Mouse (Mus musculus) duodenum, adult 2 months (tissue): ENCODE results near the gene Gm11549. TPM values are rescaled to one million over a fixed set of nuclear protein-coding genes. Genes with fewer than 3 reads are reported as not detected.

Experiments
- polyA plus RNA-seq: library from polyadenylated mRNA; depleted of rRNA; stranded (reverse); fragments of >200 nt; gene quantifications from 2 replicates; pipeline ENCODE4 v1.2.3, GENCODE M21; 2012; ENCODE audit warnings: low replicate concordance; rRNA removed

Gene Gm11549
- polyA plus RNA-seq = 0.04 TPM in 1 of 2 replicates, not detected in the other

DNA sequence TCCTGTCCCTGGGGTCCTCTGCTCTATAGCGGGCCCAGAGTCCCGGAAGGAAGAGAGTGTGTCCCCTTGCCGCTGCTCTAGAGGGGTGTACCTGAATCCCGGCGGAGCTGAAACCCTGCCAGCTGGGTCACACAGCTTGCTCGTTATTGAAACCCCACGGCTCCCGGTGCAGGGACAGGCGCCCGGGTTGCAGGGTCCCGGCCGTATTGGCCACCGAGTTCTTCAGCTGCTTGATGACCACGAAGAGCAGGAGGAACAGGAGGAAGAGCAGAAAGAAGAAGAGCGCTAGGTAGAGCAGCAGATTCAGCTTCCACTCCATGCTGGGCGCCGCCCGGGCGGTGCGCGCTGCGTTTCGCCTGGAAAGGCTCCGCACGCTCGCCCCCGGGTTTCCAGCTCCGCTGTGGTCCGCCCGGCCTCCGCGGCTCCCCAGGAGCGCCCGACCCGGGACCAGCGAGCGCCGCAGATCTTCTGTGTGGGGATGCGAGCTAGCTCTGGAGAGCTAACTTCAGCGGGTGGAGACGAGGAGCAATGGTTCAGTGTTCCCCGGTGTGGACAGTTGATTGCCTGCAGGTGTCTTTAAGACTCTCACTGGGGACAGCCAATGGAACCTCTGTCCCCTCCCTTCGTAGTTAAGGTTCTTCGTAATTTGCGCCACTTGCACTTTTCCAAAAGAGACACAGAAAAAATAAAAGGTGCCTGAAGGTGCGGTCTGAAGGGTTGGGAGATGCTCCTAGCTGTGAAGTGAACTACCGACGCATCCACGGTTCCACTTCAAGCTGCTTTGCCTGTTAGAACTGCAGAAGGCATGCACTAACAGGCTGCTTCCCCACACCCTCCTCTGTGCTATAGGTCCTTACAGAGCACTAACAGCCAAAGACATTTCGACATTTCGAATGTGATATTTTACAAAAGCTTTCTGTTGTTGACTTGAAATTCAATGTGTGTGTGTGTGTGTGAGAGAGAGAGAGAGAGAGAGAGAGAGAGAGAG, at the start of gene Gm11549:
Gene Gm11549 (minus strand): TSS at position 741 of the 988 bp plus-strand sequence.

DNA sequence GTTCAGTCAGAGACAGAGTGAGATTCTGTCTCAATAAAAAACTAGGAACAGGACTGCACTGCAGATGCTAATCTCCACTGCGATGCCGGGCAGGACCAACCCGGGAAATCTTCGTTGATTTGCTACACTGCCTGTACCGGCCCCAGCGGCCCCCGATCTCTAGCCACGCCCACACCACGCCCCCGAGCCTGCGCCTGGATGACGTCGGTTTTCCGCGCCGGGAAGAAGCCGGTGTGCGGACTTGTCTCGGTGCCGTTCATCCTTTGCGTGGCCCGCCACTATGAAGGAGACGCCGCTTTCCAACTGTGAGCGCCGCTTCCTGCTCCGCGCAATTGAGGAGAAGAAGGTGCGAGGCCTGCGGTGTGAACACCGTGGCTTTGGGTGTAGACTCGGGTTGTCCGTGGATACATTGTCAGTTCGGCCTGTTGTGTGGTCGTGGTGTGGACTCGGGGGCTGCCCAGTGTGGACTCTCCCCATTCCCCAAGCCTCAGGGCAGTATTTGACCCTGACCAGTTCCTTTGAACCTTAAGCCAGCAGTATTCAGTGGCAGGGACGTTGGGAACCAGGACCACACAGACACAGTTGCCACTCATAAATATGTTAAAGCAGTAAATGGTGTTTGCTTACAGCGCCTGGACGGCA, 30.9 kb upstream of the Gm11549 start, which contains the start of gene Exosc9:
Gene Exosc9 (plus strand): TSS at position 201 of the 642 bp plus-strand sequence.

DNA sequence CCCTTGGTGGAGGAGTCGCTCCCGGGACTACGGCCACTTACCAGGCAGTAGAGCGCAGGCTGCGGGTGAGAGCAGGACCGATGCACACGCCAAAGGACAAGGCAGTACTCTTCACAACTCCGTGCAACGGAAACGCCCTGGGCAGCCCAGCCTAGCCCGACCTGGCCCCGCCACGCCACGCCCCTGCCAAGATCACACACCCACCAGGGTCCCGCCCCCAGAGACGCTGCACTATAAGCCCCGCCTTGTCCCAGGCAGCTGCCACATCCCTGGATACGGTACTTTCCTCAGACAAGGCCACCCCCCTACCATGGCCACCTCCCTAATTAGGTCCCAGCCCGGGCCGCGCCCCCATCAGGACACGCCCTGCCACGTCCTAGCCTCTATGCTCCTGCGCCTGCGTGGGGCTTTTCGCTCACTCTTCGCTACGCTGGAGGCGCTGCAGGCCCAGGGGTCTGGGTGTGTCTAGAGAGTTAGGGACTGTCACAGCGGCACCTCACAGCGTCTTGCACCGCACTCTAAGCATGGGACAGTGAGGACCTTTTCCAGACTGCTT, 46.0 kb downstream of the Gm11549 start, which contains the start of the genes Anxa5 and 1810062G17Rik:
Gene Anxa5 (minus strand): TSS at position 363 of the 556 bp plus-strand sequence.
Gene 1810062G17Rik (plus strand): TSS at position 406 of the 556 bp plus-strand sequence.

Other genes starting within 250 kb of the Gm11549 start
- 114 and 131 TPM in 2 replicates for gene Anxa5, start 45.9 kb downstream of the Gm11549 start, polyA plus RNA-seq
- gene 1810062G17Rik, start 45.9 kb downstream of the Gm11549 start, polyA plus RNA-seq = 1.1 TPM in 1 of 2 replicates, not detected in the other
- gene Exosc9, start 30.8 kb upstream of the Gm11549 start, polyA plus RNA-seq = 2.7 and 2.8 TPM in 2 replicates
- 48.4 and 58.5 TPM in 2 replicates for gene Ccna2, start 50.3 kb upstream of the Gm11549 start, polyA plus RNA-seq
- gene Bbs7, start 91.7 kb upstream of the Gm11549 start, polyA plus RNA-seq = 0.04 and 0.20 TPM in 2 replicates
- 0.52 and 1.4 TPM in 2 replicates for gene Trpc3, start 168.4 kb upstream of the Gm11549 start, polyA plus RNA-seq